Mouse (Mus musculus) left cerebral cortex, postnatal 14 days (tissue): Measurements from ENCODE around the gene Phgdh. TPM values are rescaled to one million over a fixed set of nuclear protein-coding genes. Genes with fewer than 3 reads are reported as not detected.
"Not testable (repeated sequence)": the region's sequence is repeated elsewhere in the genome, so short reads cannot be mapped to it uniquely, and the experiment has no call there.

ENCODE experiments used
- DNase-seq, 2 experiments: peaks; one replicate each; pipeline ENCODE4 v3.0.0; 2021 to 2022; ENCODE audit warnings: low spot score in 2 of 2, mixed read lengths in 1 of 2
- intact Hi-C: fragments of 180-260 bp; cut with DNase I; formaldehyde crosslinking; loops from one replicate; pipeline ENCODE4 v1.15.1; 2025
- long read RNA-seq, 2 experiments: library from polyadenylated mRNA; stranded (forward); transcript quantifications; one replicate each; pipeline ENCODE4 v2.0.0; 2021
- total RNA-seq, 2 experiments: library from RNA; stranded (reverse); gene quantifications; 2 replicates each; pipeline ENCODE4 v1.2.3; 2021

Gene Phgdh
- total RNA-seq, result 10 to 100 TPM; 52.4 to 60.3 TPM
- long read RNA-seq, experiment 1, transcript Phgdh-201 (12 exons, 1,893 nt), result major isoform, 69 of 75 reads
- long read RNA-seq, experiment 1, partial matches to known transcripts, result 5 of 75 reads
- long read RNA-seq, experiment 1, other reads (novel, unspliced or antisense), result 1 of 75 reads
- long read RNA-seq, experiment 2, transcript Phgdh-201 (12 exons, 1,893 nt), result major isoform, 62 of 64 reads
- long read RNA-seq, experiment 2, partial matches to known transcripts, result 1 of 64 reads
- long read RNA-seq, experiment 2, other reads (novel, unspliced or antisense), result 1 of 64 reads

GRCm38 (mm10) chr3:98339706-98340109, at the start of gene Phgdh:
Gene Phgdh, minus strand, starts transcription at chr3:98339990.
- intact Hi-C loops, result not testable (repeated sequence)
- peak; percentile 40 to 55 for DNase-seq

- no peak for DNase-seq
- intact Hi-C loops, result no loop called here
These were observed 49.5 kb upstream of the Phgdh start for GRCm38 (mm10) chr3:98389305-98389704.

GRCm38 (mm10) chr3:98387756-98388155, 48.0 kb upstream of the Phgdh start:
- intact Hi-C loops, result no loop called here
- DNase-seq, result no peak

- no peak for DNase-seq
- intact Hi-C loops, result no loop called here
These were observed 47.3 kb upstream of the Phgdh start for GRCm38 (mm10) chr3:98387086-98387485.

GRCm38 (mm10) chr3:98383024-98383790, 43.4 kb upstream of the Phgdh start:
- DNase-seq, result no peak
- intact Hi-C loops, result loop anchor here (2.0 kb wide), 1 partner anchor 44 kb away; no protein-coding TSS in a partner anchor

- peak; percentile 76 to 84 for DNase-seq
- intact Hi-C loops, result loop anchor here (2.0 kb wide), 1 partner anchor 44 kb away; no protein-coding TSS in a partner anchor
These were observed 42.6 kb upstream of the Phgdh start, which contains the start of gene Zfp697 for GRCm38 (mm10) chr3:98382246-98382939. Gene Zfp697, plus strand, starts transcription at chr3:98382461.

GRCm38 (mm10) chr3:98381677-98382245, 42.0 kb upstream of the Phgdh start:
- intact Hi-C loops, result loop anchor here (2.0 kb wide), 1 partner anchor 45 kb away; no protein-coding TSS in a partner anchor
- no peak for DNase-seq

- no peak for DNase-seq
- intact Hi-C loops, result no loop called here
These were observed 39.4 kb upstream of the Phgdh start for GRCm38 (mm10) chr3:98379236-98379635.

- DNase-seq, result no peak
- intact Hi-C loops, result no loop called here
These were observed 38.5 kb upstream of the Phgdh start for GRCm38 (mm10) chr3:98378267-98378666.

- DNase-seq, result no peak
- intact Hi-C loops, result no loop called here
These were observed 35.2 kb upstream of the Phgdh start for GRCm38 (mm10) chr3:98374980-98375379.

- intact Hi-C loops, result no loop called here
- no peak for DNase-seq
These were observed 34.4 kb upstream of the Phgdh start for GRCm38 (mm10) chr3:98374062-98374719.

- no peak for DNase-seq
- intact Hi-C loops, result no loop called here
These were observed 29.0 kb upstream of the Phgdh start for GRCm38 (mm10) chr3:98368776-98369175.

- intact Hi-C loops, result no loop called here
- no peak for DNase-seq
These were observed 28.5 kb upstream of the Phgdh start for GRCm38 (mm10) chr3:98368283-98368682.

- intact Hi-C loops, result no loop called here
- DNase-seq, result no peak
These were observed 27.0 kb upstream of the Phgdh start for GRCm38 (mm10) chr3:98366823-98367222.

GRCm38 (mm10) chr3:98366086-98366485, 26.3 kb upstream of the Phgdh start:
- no peak for DNase-seq
- intact Hi-C loops, result no loop called here

GRCm38 (mm10) chr3:98362753-98363152, 23.0 kb upstream of the Phgdh start:
- intact Hi-C loops, result loop anchor here (2.0 kb wide), 1 partner anchor 80 kb away; no protein-coding TSS in a partner anchor
- DNase-seq, result peak in 1 of 2 experiments; percentile 23

- intact Hi-C loops, result no loop called here
- no peak for DNase-seq
These were observed 17.0 kb upstream of the Phgdh start for GRCm38 (mm10) chr3:98356632-98357370.

GRCm38 (mm10) chr3:98356026-98356365, 16.2 kb upstream of the Phgdh start:
- DNase-seq, result no peak
- intact Hi-C loops, result no loop called here
